Mouse (Mus musculus): ENCODE data around the gene Haao.

- TF ChIP-seq CTCF (IDR thresholded peaks at IDR 0.05; ENCODE audit: control insufficient read depth, insufficient read depth, insufficient replicate concordance, low read depth, low read length) = no peak
- no peak for TF ChIP-seq POLR2A (IDR thresholded peaks at IDR 0.05; ENCODE audit: control insufficient read depth, low read depth, low read length)
These were observed 14.5 kb upstream of the Haao start for GRCm38 (mm10) chr17:83862134-83862881.
